17 mouse cellular contexts compared by ENCODE assay signal in genomic region chr2:91383294-91383693, GRCm38 (mm10).
DNase-seq lines count a peak whose midpoint lies in the region; ATAC-seq lines count a peak whose summit lies in the region.
"Had no signal": no experiment of that assay in that cellular context is flagged by ENCODE, and none has a peak within 500 bp of the region (broad histone marks: within the 10 kb centered on the region; RNA-seq: fewer than 3 reads in every experiment).

No protein-coding gene starts in this region.

- no peak for DNase-seq in cerebellum, postnatal 4 days (ENCODE audit: low spot score in 2 of 2)
- DNase-seq in left cerebral cortex, postnatal 4 days: peak; percentile 44
- no peak for DNase-seq in left cerebral cortex, adult 18-20 months (ENCODE audit: low spot score in 2 of 2)
- DNase-seq in cerebellum, adult 8-10 months: peak; percentile 24
- peak; percentile 39 to 43 for DNase-seq in cerebellum, postnatal 36 days
- no peak for DNase-seq in frontal cortex, postnatal 10 days (ENCODE audit: low spot score in 2 of 2)
- no peak for DNase-seq in kidney, postnatal 4 days
- DNase-seq: adrenal gland, postnatal 14 days; gastrocnemius, postnatal 25 days; heart, adult 18-20 months; kidney, adult 2 months; liver, postnatal 0 days; lung, postnatal 10 days; right cerebral cortex, postnatal 4 days; thymus, postnatal 36 days had no signal

- intact Hi-C loops in left cerebral cortex, postnatal 4 days (cut with DNase I): no loop called here

- peak; percentile 52 for ATAC-seq in cerebellum, adult (ENCODE audit: insufficient number of reproducible peaks, low FRiP score, low TSS enrichment)
- ATAC-seq: inflammation-experienced regulatory T-cells, adult 6 months; liver, postnatal 0 days had no signal

Comparison
In these comparisons a context has a peak if more than half of its experiments do, and no peak if none do; other contexts are left out.
1. DNase-seq: peak in left cerebral cortex, postnatal 4 days (single experiment), cerebellum, adult 8-10 months (single experiment) and cerebellum, postnatal 36 days (2 of 2); none in cerebellum, postnatal 4 days (0 of 2), left cerebral cortex, adult 18-20 months (0 of 2), frontal cortex, postnatal 10 days (0 of 2) and kidney, postnatal 4 days (0 of 2).